ENCODE assay signal across 8 mouse cellular contexts in the genomic region with DNA sequence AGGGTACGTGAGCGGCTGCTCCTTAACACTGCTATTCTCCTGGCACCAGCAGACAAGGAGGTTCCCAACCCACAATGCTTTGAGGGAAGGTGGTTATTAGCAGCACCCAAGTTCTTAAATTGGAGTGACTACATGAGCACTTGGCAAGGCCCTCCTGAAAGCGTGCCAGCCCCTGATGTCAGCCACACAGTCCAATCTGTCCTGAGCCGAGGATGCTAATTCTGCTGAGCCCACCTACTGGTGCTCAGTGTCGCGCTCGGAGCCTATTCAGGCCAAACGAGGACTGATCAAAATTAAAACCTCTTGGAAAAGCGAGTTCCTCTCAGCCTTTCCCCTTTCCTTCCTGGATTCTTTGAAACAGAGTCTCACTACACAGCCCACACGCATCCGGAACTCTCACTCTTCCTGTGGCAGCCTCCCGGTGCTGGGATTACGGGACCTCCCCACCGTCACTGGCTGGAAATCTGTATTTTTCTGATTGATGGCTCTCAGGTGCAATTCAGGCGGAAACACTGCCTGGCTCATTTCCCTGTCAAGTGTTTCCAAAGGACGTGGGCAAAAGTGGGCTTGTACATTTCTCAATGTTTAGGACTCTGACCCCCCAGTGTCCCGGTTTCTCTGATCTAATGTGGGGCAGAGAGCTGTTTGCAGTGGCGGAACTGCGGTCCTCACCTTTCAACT. TPM values are rescaled to one million over a fixed set of nuclear protein-coding genes. Genes with fewer than 3 reads are reported as not detected.
DNase-seq lines count a peak whose midpoint lies in the region; ATAC-seq lines count a peak whose summit lies in the region.

No protein-coding gene starts in this region.

- DNase-seq in urinary bladder, postnatal 25 days (ENCODE audit: low spot score) = peak; percentile 35
- DNase-seq in urinary bladder, postnatal 4 days (ENCODE audit: low spot score in 2 of 2) = no peak
- DNase-seq in frontal cortex, adult 2 months (ENCODE audit: extremely low spot score in 1 of 2, low spot score in 1 of 2) = peak; percentile 66 to 87
- peak; percentile 88 for DNase-seq in heart, postnatal 4 days
- peak; percentile 72 to 83 for DNase-seq in left cerebral cortex, adult 9 months (ENCODE audit: low spot score in 2 of 2)
- peak; percentile 85 to 88 for DNase-seq in right cerebral cortex, postnatal 10 days (ENCODE audit: low spot score in 2 of 2)
- DNase-seq in natural killer cell, adult 2 months (ENCODE audit: low spot score in 2 of 2) = no peak

- ATAC-seq in megakaryocyte, adult 5-6 weeks (ENCODE audit: poor library complexity, severe bottlenecking) = no peak

RNA-seq across cellular contexts. Expression of gene Stx4a, which starts 9.7 kb away (rescaled TPM):
- polyA plus RNA-seq in frontal cortex, adult 2 months (2012; rRNA removed) = 121 and 127 TPM in 2 replicates
- 10 to 100 TPM; 67.1 to 75.3 TPM for total RNA-seq in heart, postnatal 4 days (2021)
- total RNA-seq in megakaryocyte, adult 5-6 weeks (2015) = 59.2 and 68.7 TPM in 2 replicates
- 37.7 and 45.0 TPM in 2 replicates for total RNA-seq in megakaryocyte, adult 5-6 weeks (2017)

RNA-seq across cellular contexts. Expression of gene Stx1b, which starts 10.0 kb away (rescaled TPM):
- polyA plus RNA-seq in frontal cortex, adult 2 months (2012; rRNA removed) = 374 and 443 TPM in 2 replicates
- total RNA-seq in heart, postnatal 4 days (2021) = 1 to 10 TPM in 1 of 2 experiments, under 1 TPM in 1; 0.90 to 1.2 TPM
- total RNA-seq in megakaryocyte, adult 5-6 weeks (2015) = 0.04 TPM in 1 of 2 replicates, not detected in the other
- not detected in 2 replicates for total RNA-seq in megakaryocyte, adult 5-6 weeks (2017)

RNA-seq across cellular contexts. Expression of gene Hsd3b7, which starts 14.0 kb away (rescaled TPM):
- 15.7 and 17.3 TPM in 2 replicates for polyA plus RNA-seq in frontal cortex, adult 2 months (2012; rRNA removed)
- 10 to 100 TPM in 1 of 2 experiments, 1 to 10 TPM in 1; 9.6 to 10.3 TPM for total RNA-seq in heart, postnatal 4 days (2021)
- 27.0 and 30.9 TPM in 2 replicates for total RNA-seq in megakaryocyte, adult 5-6 weeks (2015)
- 28.5 and 28.7 TPM in 2 replicates for total RNA-seq in megakaryocyte, adult 5-6 weeks (2017)

RNA-seq across cellular contexts. Expression of gene Gm49388, which starts 29.0 kb away (rescaled TPM):
- polyA plus RNA-seq in frontal cortex, adult 2 months (2012; rRNA removed) = 0.06 TPM in 1 of 2 replicates, not detected in the other
- total RNA-seq in heart, postnatal 4 days (2021) = 1 to 10 TPM; 3.0 to 3.2 TPM
- total RNA-seq in megakaryocyte, adult 5-6 weeks (2015) = not detected in 2 replicates
- not detected in 2 replicates for total RNA-seq in megakaryocyte, adult 5-6 weeks (2017)

RNA-seq across cellular contexts. Expression of gene Setd1a, which starts 37.9 kb away (rescaled TPM):
- 20.2 and 21.8 TPM in 2 replicates for polyA plus RNA-seq in frontal cortex, adult 2 months (2012; rRNA removed)
- 10 to 100 TPM; 30.8 to 32.0 TPM for total RNA-seq in heart, postnatal 4 days (2021)
- total RNA-seq in megakaryocyte, adult 5-6 weeks (2015) = 35.2 and 43.3 TPM in 2 replicates
- 7.7 and 9.8 TPM in 2 replicates for total RNA-seq in megakaryocyte, adult 5-6 weeks (2017)

Comparison
In these comparisons a context has a peak if more than half of its experiments do, and no peak if none do; other contexts are left out.
1. DNase-seq: peak in urinary bladder, postnatal 25 days (single experiment), frontal cortex, adult 2 months (2 of 2), heart, postnatal 4 days (single experiment), left cerebral cortex, adult 9 months (2 of 2) and right cerebral cortex, postnatal 10 days (2 of 2); none in urinary bladder, postnatal 4 days (0 of 2) and natural killer cell, adult 2 months (0 of 2).